Mouse (Mus musculus): ENCODE measurements around the gene Sdc1.

Gene Sdc1

DNA sequence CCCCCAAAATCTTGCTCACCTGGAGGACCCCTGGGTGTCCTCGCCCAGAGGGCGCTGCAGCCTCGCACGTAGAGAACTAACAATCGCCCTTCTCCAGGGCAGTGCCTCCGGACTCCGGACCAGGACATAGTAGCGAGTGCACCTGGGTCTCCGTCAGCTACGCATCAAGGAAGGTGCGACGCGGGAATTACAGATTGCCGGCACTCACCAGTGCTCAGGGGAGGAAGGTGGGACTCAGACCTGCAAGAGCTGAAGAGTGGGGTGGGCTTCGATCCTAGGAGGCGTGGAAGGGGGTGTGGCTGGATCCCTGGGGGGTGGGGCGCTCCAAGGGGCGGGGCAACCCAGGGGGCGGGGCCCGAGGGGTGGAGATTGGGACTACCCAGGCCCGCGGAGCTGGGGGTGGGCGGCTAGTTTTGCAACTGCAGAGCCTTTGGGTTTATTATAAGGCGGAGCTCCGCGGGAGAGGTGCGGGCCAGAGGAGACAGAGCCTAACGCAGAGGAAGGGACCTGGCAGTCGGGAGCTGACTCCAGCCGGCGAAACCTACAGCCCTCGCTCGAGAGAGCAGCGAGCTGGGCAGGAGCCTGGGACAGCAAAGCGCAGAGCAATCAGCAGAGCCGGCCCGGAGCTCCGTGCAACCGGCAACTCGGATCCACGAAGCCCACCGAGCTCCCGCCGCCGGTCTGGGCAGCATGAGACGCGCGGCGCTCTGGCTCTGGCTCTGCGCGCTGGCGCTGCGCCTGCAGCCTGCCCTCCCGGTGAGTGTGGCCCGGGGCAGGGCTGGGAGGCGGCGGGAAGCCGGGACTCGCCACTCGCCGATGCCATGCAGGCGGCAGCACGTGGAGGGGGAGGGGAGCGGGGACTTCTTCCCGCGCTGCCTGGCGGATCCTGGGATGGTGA lies at the start of gene Sdc1:
Sdc1 (plus strand) TSS at position 378 of the 898 bp plus-strand sequence.
- no peak for DNase-seq (ENCODE audit: low read depth)

GRCm38 (mm10) chr12:8726890-8727289 lies 44.2 kb upstream of the Sdc1 start:
- DNase-seq (ENCODE audit: low read depth) = no peak

- no peak for DNase-seq (ENCODE audit: low read depth)
These were observed 42.4 kb upstream of the Sdc1 start for GRCm38 (mm10) chr12:8728739-8729138.

DNA sequence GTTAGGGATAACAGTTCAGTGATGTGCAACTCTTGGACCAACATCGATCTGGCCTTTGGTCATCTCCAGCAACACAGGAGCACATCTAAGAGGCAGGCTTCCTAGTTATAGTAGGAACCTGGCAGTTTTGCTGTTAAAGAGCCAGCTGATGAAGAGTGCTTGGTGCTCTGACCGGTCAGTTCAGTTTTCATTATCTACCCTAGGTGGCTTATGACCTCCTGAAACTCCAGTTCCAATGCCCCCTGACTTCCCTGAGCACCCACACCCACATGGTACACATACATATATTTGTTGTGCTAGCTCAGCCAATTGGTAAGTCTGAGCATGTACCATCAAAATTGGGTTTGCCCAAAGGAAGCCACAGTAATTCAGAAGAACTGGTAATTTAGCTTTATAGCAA lies 17.5 kb upstream of the Sdc1 start:
- no peak for DNase-seq (ENCODE audit: low read depth)

DNA sequence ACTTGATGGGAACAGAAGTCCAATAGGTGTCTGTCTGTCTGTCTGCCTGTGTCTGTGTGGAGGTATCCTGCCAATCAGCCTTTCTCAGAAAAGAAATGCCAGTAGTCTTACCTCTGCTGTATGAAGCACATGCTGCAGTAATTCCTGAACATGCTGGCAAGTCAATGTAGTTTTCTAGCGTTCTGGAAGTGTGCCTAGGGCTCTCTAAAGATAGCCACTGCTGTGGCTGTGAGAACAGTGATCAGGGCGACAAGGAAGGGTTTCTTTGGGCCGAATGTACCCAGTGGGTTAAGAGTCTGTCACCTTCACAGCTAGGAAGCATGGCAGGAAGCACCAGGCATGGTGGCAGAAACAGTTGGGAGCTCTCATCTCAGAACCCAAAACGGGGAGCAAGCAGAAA lies 17.0 kb upstream of the Sdc1 start:
- DNase-seq (ENCODE audit: low read depth) = no peak

GRCm38 (mm10) chr12:8758029-8758428 lies 13.1 kb upstream of the Sdc1 start:
- no peak for DNase-seq (ENCODE audit: low read depth)

DNA sequence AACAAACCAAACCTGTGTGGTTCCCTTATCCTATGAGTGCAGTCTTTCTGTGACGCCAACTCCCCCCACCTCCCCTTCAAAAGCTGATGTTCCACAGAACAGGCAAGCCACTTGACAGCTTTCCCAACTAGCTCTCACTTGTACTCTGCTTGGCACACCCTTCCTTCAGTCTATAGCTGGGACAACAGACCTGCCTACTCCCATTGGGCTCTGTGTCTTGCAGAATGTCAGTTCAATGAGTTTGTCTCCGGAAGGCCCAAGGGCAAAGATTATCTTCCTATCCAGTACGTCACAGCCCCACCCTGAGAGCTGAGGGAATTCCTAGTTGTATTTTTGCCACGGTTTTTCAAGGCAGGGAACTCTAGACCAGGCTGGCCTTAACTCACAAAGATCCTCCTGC lies 12.0 kb upstream of the Sdc1 start:
- no peak for DNase-seq (ENCODE audit: low read depth)

- no peak for DNase-seq (ENCODE audit: low read depth)
These were observed 11.3 kb upstream of the Sdc1 start for GRCm38 (mm10) chr12:8759779-8760178.

- DNase-seq (ENCODE audit: low read depth) = no peak
These were observed 10.6 kb upstream of the Sdc1 start for GRCm38 (mm10) chr12:8760561-8760960.

DNA sequence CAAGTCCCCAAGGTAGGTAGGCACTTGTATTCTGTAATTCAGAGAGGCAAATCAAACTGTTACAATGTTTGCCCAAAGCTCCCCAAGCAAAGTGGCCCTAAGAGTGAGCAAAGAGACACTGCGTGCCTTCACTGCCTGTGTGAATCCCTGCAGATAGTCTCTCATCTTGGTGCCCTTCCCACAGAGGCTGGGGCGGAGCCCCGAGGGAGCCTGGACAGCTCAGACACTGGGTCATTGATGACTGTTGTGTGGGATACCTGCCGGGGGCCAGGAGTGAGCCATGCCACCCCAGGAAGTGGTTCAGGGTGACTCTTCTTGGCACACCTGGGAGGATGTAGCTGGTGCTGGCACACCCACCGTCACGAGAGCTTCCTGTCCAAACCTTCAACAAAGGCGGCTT lies 10.1 kb upstream of the Sdc1 start:
- DNase-seq (ENCODE audit: low read depth) = no peak

- no peak for DNase-seq (ENCODE audit: low read depth)
These were observed 8.5 kb upstream of the Sdc1 start for GRCm38 (mm10) chr12:8762667-8763066.

DNA sequence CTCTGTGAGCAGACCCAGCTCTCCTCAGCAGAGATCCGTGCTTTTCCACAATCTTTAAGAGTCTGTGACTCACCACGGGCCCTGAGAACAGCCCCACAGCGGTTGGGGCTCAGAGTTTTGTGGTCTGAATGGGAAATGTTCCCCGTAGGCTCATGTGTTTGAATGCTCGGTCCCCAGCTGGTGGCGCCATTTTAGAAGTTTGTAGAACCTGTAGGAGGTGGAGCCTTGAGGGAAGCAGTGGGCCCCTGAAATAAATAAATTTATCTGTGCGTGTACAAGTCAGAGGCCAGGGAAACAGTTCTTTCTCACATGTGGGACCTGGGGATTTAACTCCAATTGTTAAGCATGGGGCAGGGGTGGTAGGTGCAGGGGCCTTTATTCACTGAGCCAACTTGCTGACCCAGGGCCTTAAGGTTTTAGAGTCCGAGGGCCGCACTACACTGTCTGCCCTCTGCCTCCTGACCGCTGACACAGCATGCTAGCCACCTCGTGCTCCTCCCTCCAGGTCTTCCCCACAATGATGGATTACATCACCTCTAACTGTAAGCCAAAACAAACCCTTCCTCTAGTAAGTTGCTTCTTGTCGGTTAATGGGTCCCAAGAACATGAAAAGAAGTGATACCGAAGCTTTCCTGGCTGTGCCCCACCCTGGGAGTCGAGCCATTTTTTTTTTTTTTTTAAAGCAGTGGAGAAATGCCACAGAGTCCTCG lies 6.7 kb upstream of the Sdc1 start:
- DNase-seq (ENCODE audit: low read depth) = no peak

DNA sequence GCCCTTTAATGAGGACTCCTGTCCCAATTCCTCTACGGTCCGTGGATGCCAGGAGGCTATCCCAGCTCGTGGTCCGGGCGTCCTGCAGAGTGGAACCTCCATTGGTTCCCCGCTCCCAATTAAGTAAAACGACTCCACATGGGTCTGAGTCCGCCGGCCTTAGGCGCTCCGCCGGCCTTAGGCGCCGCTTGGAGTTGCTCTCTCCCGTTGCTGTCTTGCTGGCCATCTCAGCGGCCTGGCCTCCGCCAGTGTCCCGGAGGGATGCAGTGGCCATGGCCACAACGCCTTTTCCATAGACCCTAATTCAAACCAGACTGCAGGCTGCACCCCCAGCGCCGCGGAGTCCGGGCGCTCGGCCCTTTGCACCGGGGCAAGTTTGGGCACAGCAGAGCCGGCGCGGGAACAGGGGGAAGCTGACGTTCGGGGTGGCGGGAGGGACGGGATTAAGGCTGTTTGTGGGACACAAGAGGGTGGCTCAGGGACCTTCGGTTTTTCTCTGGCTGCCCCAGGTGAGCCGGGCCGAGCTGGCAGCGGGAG lies 789 bp downstream of the Sdc1 start:
- DNase-seq (ENCODE audit: low read depth) = no peak

DNA sequence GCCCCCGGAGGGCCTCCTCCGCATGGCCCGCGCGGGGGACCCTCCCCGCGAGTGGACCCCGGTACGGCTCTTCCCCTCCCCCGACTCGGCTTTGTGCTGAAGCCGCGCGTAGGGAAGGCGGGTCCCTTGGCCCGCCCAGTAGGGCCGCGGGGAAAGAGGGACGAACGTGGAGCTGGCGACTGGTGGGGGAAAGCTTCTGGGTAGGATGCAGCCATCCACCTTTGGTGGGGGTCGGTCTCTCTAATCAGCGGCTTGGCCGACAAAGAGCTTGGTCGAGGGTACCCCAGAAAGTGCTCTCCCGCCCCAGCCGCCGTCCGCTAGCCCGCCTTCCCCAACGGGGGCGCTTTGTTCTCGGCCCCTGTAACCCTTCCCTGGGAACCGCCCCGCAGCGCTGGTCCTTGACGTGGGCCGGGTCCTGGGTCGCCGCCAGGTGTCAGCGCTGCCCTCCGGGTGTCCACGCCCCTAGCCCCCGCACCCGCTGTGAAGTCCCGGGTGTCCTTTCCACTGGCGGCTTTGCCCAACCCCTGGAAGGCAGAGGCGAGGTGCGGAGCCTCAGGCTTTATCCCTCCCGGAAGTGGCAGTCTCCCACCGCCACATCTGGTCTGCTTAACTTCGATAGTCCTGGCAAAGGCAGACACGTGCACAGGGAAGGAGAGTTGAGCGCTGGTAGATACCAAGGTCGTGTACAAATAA lies 1.5 kb downstream of the Sdc1 start:
- DNase-seq (ENCODE audit: low read depth) = no peak

DNA sequence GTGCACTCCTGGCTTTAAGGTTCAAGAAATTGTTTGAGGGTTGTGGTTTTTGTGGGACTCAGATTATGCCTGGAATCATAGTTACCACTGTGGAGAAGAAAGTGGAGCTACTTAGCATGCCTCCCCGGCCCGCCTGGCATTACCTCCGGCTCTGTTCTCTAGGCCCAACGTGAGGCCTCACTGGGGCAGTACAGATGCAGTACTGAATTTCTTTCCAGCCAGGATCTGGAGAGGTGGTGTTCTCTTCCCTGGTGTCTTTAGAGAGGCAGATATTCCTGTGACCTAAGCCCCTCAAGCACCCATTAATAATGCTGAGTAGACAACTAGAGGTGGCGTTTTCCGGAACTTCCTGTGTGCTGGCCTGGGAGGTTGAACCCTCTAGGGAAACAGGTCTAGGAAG lies 2.2 kb downstream of the Sdc1 start:
- DNase-seq (ENCODE audit: low read depth) = no peak

DNA sequence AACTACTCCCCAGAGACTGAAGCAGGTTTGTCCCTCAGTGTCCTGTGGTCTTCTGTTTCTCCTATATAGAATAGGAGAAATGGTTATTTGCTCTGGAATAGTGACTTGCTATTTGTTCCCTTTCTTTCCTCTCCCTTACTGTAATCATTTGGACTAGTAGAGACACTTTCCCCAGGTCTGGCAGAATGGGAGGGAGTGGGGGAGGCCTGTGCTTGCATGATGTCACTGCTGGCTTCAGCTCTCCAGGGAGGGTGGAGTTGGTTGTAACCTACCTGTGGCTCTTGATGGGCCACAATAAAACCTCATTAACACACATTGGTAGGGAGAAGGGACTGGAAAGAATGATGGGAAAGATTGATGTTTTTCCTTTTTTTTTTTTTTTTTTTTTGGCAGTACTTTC lies 3.1 kb downstream of the Sdc1 start:
- no peak for DNase-seq (ENCODE audit: low read depth)

DNA sequence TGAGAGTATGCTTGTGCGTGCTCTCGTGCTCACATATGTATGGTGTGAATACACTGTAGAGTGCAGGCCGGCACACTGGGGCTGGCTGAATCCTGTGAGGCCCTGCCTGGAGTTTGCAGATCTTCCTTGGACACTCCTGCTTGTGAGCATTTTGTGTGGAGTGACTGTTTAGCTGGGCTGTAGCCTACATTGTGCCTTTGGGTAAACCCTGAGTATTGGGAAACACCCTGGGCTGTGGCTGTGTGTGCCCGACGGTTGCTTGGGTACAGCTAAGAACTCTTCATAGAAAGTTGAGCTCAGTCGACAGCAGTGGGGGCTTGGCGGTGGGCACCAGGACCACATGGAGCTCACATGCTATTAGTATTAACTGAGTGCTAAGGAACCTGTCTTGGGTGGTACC lies 5.1 kb downstream of the Sdc1 start:
- DNase-seq (ENCODE audit: low read depth) = no peak

GRCm38 (mm10) chr12:8776741-8777140 lies 5.6 kb downstream of the Sdc1 start:
- DNase-seq (ENCODE audit: low read depth) = no peak

GRCm38 (mm10) chr12:8778106-8778505 lies 7.0 kb downstream of the Sdc1 start:
- no peak for DNase-seq (ENCODE audit: low read depth)

DNA sequence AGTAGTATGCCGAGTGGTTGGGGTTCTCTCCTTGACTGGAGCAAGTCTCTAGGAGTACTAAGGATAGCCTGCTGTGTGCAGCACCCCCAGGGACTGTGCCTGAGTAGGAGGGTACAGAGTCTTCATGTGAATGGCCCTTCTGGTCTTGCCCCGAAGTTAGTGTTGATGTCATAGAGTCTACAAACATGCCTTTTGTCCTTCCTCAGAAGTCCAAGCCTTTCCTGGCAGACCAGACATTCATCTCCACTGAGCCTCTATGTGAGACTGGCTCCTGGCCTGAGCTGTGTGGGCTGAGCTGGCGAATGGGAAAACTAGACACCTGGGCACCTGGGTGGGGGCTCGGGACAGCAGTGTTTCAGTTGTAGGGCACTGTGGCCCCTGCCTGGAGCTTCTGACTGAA lies 8.7 kb downstream of the Sdc1 start:
- DNase-seq (ENCODE audit: low read depth) = no peak

DNA sequence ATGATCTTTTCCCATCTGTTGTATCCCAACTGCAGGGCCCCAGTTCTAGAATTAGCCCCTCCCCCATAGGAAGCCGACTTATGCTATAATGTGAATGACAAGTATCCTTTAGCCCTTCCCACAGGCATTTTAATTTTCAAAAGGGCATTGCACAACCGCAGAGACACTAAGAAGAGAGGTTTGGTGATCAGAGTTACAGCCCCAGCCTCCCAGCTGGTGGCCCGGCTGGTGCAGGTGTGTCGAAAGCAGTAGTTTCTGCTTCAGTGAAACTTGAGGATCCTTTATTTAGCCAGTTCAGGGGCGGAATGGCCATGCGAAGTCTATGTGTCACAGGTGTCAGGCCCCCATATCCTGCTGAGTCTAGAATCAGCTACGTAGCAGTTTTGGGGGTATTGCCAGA lies 10.0 kb downstream of the Sdc1 start:
- no peak for DNase-seq (ENCODE audit: low read depth)

GRCm38 (mm10) chr12:8781681-8782378 lies 10.7 kb downstream of the Sdc1 start:
- no peak for DNase-seq (ENCODE audit: low read depth)
